Mouse (Mus musculus): Measurements from ENCODE around the gene Zfp131. TPM values are rescaled to one million over a fixed set of nuclear protein-coding genes. Genes with fewer than 3 reads are reported as not detected.

The Zfp131 gene
- 4.8 and 7.9 TPM in 2 replicates for polyA plus RNA-seq (2012; rRNA removed)

GRCm38 (mm10) chr13:119790761-119791579, at the start of gene Zfp131:
Zfp131 (minus strand) TSS chr13:119790889.

DNA sequence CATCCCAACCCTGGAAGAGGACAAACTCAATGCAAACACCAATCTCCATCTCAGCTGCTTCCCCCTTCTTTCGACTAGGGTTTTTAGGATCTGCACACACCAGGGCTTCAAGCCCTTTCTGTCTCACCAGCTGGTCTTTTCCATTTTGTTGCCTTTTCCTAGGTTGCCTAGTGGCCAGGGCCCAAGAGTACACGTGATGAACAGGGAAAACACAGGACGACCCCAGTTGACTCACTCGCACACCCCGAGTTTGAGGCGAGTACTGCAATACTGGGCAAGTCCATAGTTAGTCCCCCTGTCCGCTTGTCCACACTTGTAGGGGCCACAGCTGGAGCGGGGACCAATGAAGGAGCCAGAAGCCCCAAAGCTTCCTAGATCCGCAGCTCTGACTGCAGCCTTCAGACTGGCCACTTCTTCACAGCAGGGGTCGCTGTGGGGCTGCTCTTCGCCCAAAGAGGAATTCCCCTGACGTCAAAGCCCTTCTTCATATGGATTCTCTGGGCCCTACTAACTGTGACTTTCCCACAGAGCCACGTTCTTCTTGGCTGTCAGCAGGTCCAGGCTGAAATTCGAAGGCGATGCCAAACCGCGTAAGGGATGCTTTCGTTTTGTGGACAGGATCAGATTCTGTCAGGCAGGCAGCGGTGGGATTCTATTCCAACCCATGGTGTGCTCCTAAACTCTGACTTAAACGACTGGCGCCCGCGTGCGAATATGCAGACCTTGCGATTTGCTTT, 44.8 kb upstream of the Zfp131 start, which contains the start of gene D13Ertd608e:
TSS of gene D13Ertd608e (plus strand) at position 687 of the 737 bp plus-strand sequence.

GRCm38 (mm10) chr13:119830116-119830515, 39.4 kb upstream of the Zfp131 start, which contains the start of gene AF067063:
AF067063 (minus strand) TSS chr13:119830216.

DNA sequence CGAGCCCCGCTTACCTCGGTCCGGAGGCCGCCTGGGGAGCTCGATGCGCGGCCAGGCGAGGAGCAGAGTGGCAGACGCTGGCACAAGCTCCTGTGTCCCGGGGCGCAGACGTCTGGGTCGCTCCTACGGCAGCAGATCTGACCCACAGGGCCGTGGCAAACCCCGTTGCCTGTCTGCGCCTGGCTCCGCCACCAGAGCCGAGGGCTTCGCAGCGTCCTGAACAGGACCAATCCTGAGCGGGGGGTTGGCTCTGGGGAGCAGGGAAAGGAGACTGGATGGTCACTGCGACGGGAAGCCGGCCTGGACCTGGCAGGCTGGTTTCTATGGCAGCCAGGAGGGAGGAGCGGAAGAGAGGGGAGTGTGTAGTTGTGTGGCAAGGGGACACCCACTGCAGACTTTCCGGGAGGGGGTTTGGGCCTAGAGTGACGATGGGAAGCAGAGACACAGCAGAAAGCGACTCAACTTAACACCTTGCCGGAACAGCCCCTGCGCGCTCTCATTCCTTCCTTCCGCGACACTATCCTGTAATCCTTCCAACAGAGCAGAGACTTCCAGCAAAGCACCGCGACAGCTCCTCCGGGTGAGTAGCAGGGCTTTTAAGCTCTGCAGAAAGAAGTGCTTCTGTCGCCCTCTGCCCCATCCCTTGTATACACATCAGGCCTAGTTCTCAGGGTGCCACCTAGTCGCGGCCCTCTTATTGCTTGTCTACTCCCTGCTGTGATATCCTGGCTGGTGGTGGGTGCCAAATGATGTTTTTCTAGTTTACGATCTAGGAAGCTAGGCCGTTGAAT, 34.8 kb downstream of the Zfp131 start, which contains the start of gene Nim1k:
TSS of gene Nim1k (minus strand) at position 202 of the 791 bp plus-strand sequence.

Other genes starting within 250 kb of the Zfp131 start
- 10.0 and 14.2 TPM in 2 replicates for gene Ccl28, start 167.1 kb downstream of the Zfp131 start, polyA plus RNA-seq (2012; rRNA removed)
- gene Hmgcs1, start 100.5 kb downstream of the Zfp131 start, polyA plus RNA-seq (2012; rRNA removed) = 28.4 and 33.1 TPM in 2 replicates
- 0.32 and 0.42 TPM in 2 replicates for gene Nim1k, start 35.0 kb downstream of the Zfp131 start, polyA plus RNA-seq (2012; rRNA removed)
- not detected in 2 replicates for gene AF067063, start 39.3 kb upstream of the Zfp131 start, polyA plus RNA-seq (2012; rRNA removed)
- not detected in 2 replicates for gene D13Ertd608e, start 45.1 kb upstream of the Zfp131 start, polyA plus RNA-seq (2012; rRNA removed)
- not detected in 2 replicates for gene Tcstv1, start 103.9 kb upstream of the Zfp131 start, polyA plus RNA-seq (2012; rRNA removed)
- gene Gm21761, start 138.4 kb upstream of the Zfp131 start, polyA plus RNA-seq (2012; rRNA removed) = not detected in 2 replicates
- not detected in 2 replicates for gene B020031M17Rik, start 159.9 kb upstream of the Zfp131 start, polyA plus RNA-seq (2012; rRNA removed)
- not detected in 2 replicates for gene Gm36079, start 236.1 kb upstream of the Zfp131 start, polyA plus RNA-seq (2012; rRNA removed)

Data from colon, adult 2 months (tissue).